Mouse (Mus musculus): ENCODE measurements around the gene Col11a2. TPM values are rescaled to one million over a fixed set of nuclear protein-coding genes. Genes with fewer than 3 reads are reported as not detected.

Col11a2 gene
- 1.9 and 5.7 TPM in 2 replicates for polyA plus RNA-seq (2015; fragmentation: Nextera tagmentation; extraction: Ambion mirVana)

GRCm38 (mm10) chr17:34038878-34039561 is at the start of gene Col11a2:
Gene Col11a2 (plus strand): TSS chr17:34039437.

GRCm38 (mm10) chr17:34000150-34000537 is 39.1 kb upstream of the Col11a2 start, which contains the start of gene H2-K1:
Gene H2-K1 (minus strand): TSS chr17:34000347.

DNA sequence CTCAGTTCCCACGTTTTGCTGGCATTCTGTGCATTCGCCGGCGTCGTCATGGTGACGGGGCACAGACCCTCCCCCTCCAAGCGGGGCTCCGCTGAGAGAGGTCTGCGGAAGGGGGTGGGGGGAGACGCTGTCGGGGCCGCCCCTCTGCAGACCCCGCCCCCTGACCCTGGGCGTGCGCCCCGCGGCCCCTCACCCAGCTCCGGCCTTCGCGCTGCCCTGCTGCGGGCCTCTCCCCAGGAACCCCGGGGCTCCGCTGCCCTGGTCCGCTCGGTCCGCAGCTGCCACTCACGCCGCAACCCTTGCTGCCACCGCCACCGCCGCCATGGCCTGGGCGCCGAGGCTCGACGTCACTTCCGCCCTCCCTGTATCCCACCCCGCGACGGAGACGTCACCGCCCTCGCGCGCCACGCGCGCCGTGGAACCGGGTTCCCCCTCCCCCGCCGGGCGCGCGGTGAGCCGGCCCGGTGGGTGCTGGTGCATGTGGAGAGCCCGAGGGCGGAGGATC is 14.9 kb upstream of the Col11a2 start, which contains the start of gene Ring1:
Ring1 (minus strand) TSS at position 364 of the 505 bp plus-strand sequence.

GRCm38 (mm10) chr17:34027656-34028223 is 11.5 kb upstream of the Col11a2 start, which contains the start of gene H2-Ke6:
Gene H2-Ke6 (minus strand): TSS chr17:34028060.

GRCm38 (mm10) chr17:34031465-34032173 is 7.6 kb upstream of the Col11a2 start, which contains the start of the genes Slc39a7 and Rxrb:
Gene Slc39a7 (minus strand): TSS chr17:34031682.
Gene Rxrb (plus strand): TSS chr17:34031812.

GRCm38 (mm10) chr17:34092197-34092875 is 53.1 kb downstream of the Col11a2 start, which contains the start of gene H2-Oa:
Gene H2-Oa (plus strand): TSS chr17:34092340.

MicroRNAs within 50 kb of the gene (microRNA counts, 519-probe panel; counts per million panel counts)
- microRNA mmu-miR-219: 296 counts per million, percentile 58 among the panel's probes with 10 or more counts

Small RNA genes lying within 50 kb of the gene (microRNA-seq; reads per million reads assigned to microRNA genes)
- 0 to 0.21 reads per million in 2 experiments for gene Mir219a-1
- gene Mir219c: 0 reads per million in 2 experiments

Other genes with a start within 250 kb of the Col11a2 start
- gene Kank3, start 228.9 kb upstream of the Col11a2 start, polyA plus RNA-seq (2015; fragmentation: Nextera tagmentation; extraction: Ambion mirVana): 29.3 and 30.3 TPM in 2 replicates
- gene Rps28, start 214.9 kb upstream of the Col11a2 start, polyA plus RNA-seq (2015; fragmentation: Nextera tagmentation; extraction: Ambion mirVana): 640 and 826 TPM in 2 replicates
- 501 and 563 TPM in 2 replicates for gene Ndufa7, start 214.9 kb upstream of the Col11a2 start, polyA plus RNA-seq (2015; fragmentation: Nextera tagmentation; extraction: Ambion mirVana)
- gene Cd320, start 196.3 kb upstream of the Col11a2 start, polyA plus RNA-seq (2015; fragmentation: Nextera tagmentation; extraction: Ambion mirVana): 28.6 and 40.2 TPM in 2 replicates
- gene Gm7029, start 165.6 kb upstream of the Col11a2 start, polyA plus RNA-seq (2015; fragmentation: Nextera tagmentation; extraction: Ambion mirVana): not detected in 2 replicates
- 1.4 and 2.0 TPM in 2 replicates for gene Kifc1, start 148.8 kb upstream of the Col11a2 start, polyA plus RNA-seq (2015; fragmentation: Nextera tagmentation; extraction: Ambion mirVana)
- gene Platr17, start 134.3 kb upstream of the Col11a2 start, polyA plus RNA-seq (2015; fragmentation: Nextera tagmentation; extraction: Ambion mirVana): 0.18 and 0.55 TPM in 2 replicates
- 22.3 and 22.6 TPM in 2 replicates for gene Daxx, start 130.0 kb upstream of the Col11a2 start, polyA plus RNA-seq (2015; fragmentation: Nextera tagmentation; extraction: Ambion mirVana)
- gene Tapbp, start 123.5 kb upstream of the Col11a2 start, polyA plus RNA-seq (2015; fragmentation: Nextera tagmentation; extraction: Ambion mirVana): 28.8 and 38.5 TPM in 2 replicates
- gene Zbtb22, start 123.5 kb upstream of the Col11a2 start, polyA plus RNA-seq (2015; fragmentation: Nextera tagmentation; extraction: Ambion mirVana): 10.8 and 12.1 TPM in 2 replicates
- 20.9 and 22.0 TPM in 2 replicates for gene Rgl2, start 109.9 kb upstream of the Col11a2 start, polyA plus RNA-seq (2015; fragmentation: Nextera tagmentation; extraction: Ambion mirVana)
- gene Pfdn6, start 99.1 kb upstream of the Col11a2 start, polyA plus RNA-seq (2015; fragmentation: Nextera tagmentation; extraction: Ambion mirVana): 91.1 and 107 TPM in 2 replicates
- 13.7 and 15.4 TPM in 2 replicates for gene Wdr46, start 98.8 kb upstream of the Col11a2 start, polyA plus RNA-seq (2015; fragmentation: Nextera tagmentation; extraction: Ambion mirVana)
- gene B3galt4, start 87.9 kb upstream of the Col11a2 start, polyA plus RNA-seq (2015; fragmentation: Nextera tagmentation; extraction: Ambion mirVana): 5.6 and 7.0 TPM in 2 replicates
- 31.6 and 31.8 TPM in 2 replicates for gene Vps52, start 83.6 kb upstream of the Col11a2 start, polyA plus RNA-seq (2015; fragmentation: Nextera tagmentation; extraction: Ambion mirVana)
- 1,060 and 1,200 TPM in 2 replicates for gene Rps18, start 83.4 kb upstream of the Col11a2 start, polyA plus RNA-seq (2015; fragmentation: Nextera tagmentation; extraction: Ambion mirVana)
- gene H2-K1, start 39.1 kb upstream of the Col11a2 start, polyA plus RNA-seq (2015; fragmentation: Nextera tagmentation; extraction: Ambion mirVana): 49.2 and 107 TPM in 2 replicates
- gene Ring1, start 14.8 kb upstream of the Col11a2 start, polyA plus RNA-seq (2015; fragmentation: Nextera tagmentation; extraction: Ambion mirVana): 12.3 and 13.6 TPM in 2 replicates
- 46.7 and 46.9 TPM in 2 replicates for gene H2-Ke6, start 11.4 kb upstream of the Col11a2 start, polyA plus RNA-seq (2015; fragmentation: Nextera tagmentation; extraction: Ambion mirVana)
- gene Slc39a7, start 7.8 kb upstream of the Col11a2 start, polyA plus RNA-seq (2015; fragmentation: Nextera tagmentation; extraction: Ambion mirVana): 82.1 and 94.7 TPM in 2 replicates
- 31.9 and 33.4 TPM in 2 replicates for gene Rxrb, start 7.6 kb upstream of the Col11a2 start, polyA plus RNA-seq (2015; fragmentation: Nextera tagmentation; extraction: Ambion mirVana)
- 0.27 and 0.35 TPM in 2 replicates for gene H2-Oa, start 52.9 kb downstream of the Col11a2 start, polyA plus RNA-seq (2015; fragmentation: Nextera tagmentation; extraction: Ambion mirVana)
- 10.7 and 10.8 TPM in 2 replicates for gene H2-DMa, start 80.1 kb downstream of the Col11a2 start, polyA plus RNA-seq (2015; fragmentation: Nextera tagmentation; extraction: Ambion mirVana)
- gene Brd2, start 83.2 kb downstream of the Col11a2 start, polyA plus RNA-seq (2015; fragmentation: Nextera tagmentation; extraction: Ambion mirVana): 42.6 and 45.7 TPM in 2 replicates
- 0.17 and 0.33 TPM in 2 replicates for gene H2-DMb2, start 103.9 kb downstream of the Col11a2 start, polyA plus RNA-seq (2015; fragmentation: Nextera tagmentation; extraction: Ambion mirVana)
- gene H2-DMb1, start 113.6 kb downstream of the Col11a2 start, polyA plus RNA-seq (2015; fragmentation: Nextera tagmentation; extraction: Ambion mirVana): 0.44 and 1.1 TPM in 2 replicates
- 3.5 and 5.1 TPM in 2 replicates for gene Tap1, start 148.1 kb downstream of the Col11a2 start, polyA plus RNA-seq (2015; fragmentation: Nextera tagmentation; extraction: Ambion mirVana)
- 3.6 and 6.3 TPM in 2 replicates for gene Psmb9, start 148.3 kb downstream of the Col11a2 start, polyA plus RNA-seq (2015; fragmentation: Nextera tagmentation; extraction: Ambion mirVana)
- 11.0 and 17.6 TPM in 2 replicates for gene Psmb8, start 158.3 kb downstream of the Col11a2 start, polyA plus RNA-seq (2015; fragmentation: Nextera tagmentation; extraction: Ambion mirVana)
- gene Tap2, start 164.1 kb downstream of the Col11a2 start, polyA plus RNA-seq (2015; fragmentation: Nextera tagmentation; extraction: Ambion mirVana): 5.3 and 7.2 TPM in 2 replicates
- 0.06 and 0.19 TPM in 2 replicates for gene H2-Ob, start 199.5 kb downstream of the Col11a2 start, polyA plus RNA-seq (2015; fragmentation: Nextera tagmentation; extraction: Ambion mirVana)
- gene H2-Ab1, start 218.3 kb downstream of the Col11a2 start, polyA plus RNA-seq (2015; fragmentation: Nextera tagmentation; extraction: Ambion mirVana): 4.1 and 6.2 TPM in 2 replicates
- gene H2-Aa, start 248.4 kb downstream of the Col11a2 start, polyA plus RNA-seq (2015; fragmentation: Nextera tagmentation; extraction: Ambion mirVana): 3.9 and 5.0 TPM in 2 replicates